Mouse (Mus musculus): Measurements from ENCODE around the gene Tecpr1.

Gene Tecpr1

GRCm38 (mm10) chr5:144223503-144223862 is at the start of gene Tecpr1:
Tecpr1 (minus strand) TSS chr5:144223615.
- in situ Hi-C loops (cut with MboI; ENCODE audit: low pct_unique_long_range_greater_than_20kb in 1 of 2, low sequenced_read_pairs in 2 of 2, unreplicated experiment in 1 of 2): no loop called here

GRCm38 (mm10) chr5:144271772-144272171 is 48.4 kb upstream of the Tecpr1 start:
- in situ Hi-C loops (cut with MboI; ENCODE audit: low pct_unique_long_range_greater_than_20kb in 1 of 2, low sequenced_read_pairs in 2 of 2, unreplicated experiment in 1 of 2): no loop called here

- in situ Hi-C loops (cut with MboI; ENCODE audit: low pct_unique_long_range_greater_than_20kb in 1 of 2, low sequenced_read_pairs in 2 of 2, unreplicated experiment in 1 of 2): no loop called here
Observed at GRCm38 (mm10) chr5:144271118-144271517, 47.7 kb upstream of the Tecpr1 start.

GRCm38 (mm10) chr5:144270420-144270819 is 47.0 kb upstream of the Tecpr1 start:
- in situ Hi-C loops (cut with MboI; ENCODE audit: low pct_unique_long_range_greater_than_20kb in 1 of 2, low sequenced_read_pairs in 2 of 2, unreplicated experiment in 1 of 2): no loop called here

GRCm38 (mm10) chr5:144269926-144270325 is 46.5 kb upstream of the Tecpr1 start:
- in situ Hi-C loops (cut with MboI; ENCODE audit: low pct_unique_long_range_greater_than_20kb in 1 of 2, low sequenced_read_pairs in 2 of 2, unreplicated experiment in 1 of 2): no loop called here

- in situ Hi-C loops (cut with MboI; ENCODE audit: low pct_unique_long_range_greater_than_20kb in 1 of 2, low sequenced_read_pairs in 2 of 2, unreplicated experiment in 1 of 2): no loop called here
Observed at GRCm38 (mm10) chr5:144267535-144268241, 44.3 kb upstream of the Tecpr1 start.

- in situ Hi-C loops (cut with MboI; ENCODE audit: low pct_unique_long_range_greater_than_20kb in 1 of 2, low sequenced_read_pairs in 2 of 2, unreplicated experiment in 1 of 2): no loop called here
Observed at GRCm38 (mm10) chr5:144263496-144263895, 40.1 kb upstream of the Tecpr1 start.

- in situ Hi-C loops (cut with MboI; ENCODE audit: low pct_unique_long_range_greater_than_20kb in 1 of 2, low sequenced_read_pairs in 2 of 2, unreplicated experiment in 1 of 2): no loop called here
Observed at GRCm38 (mm10) chr5:144263082-144263481, 39.7 kb upstream of the Tecpr1 start.

GRCm38 (mm10) chr5:144261829-144262228 is 38.4 kb upstream of the Tecpr1 start:
- in situ Hi-C loops (cut with MboI; ENCODE audit: low pct_unique_long_range_greater_than_20kb in 1 of 2, low sequenced_read_pairs in 2 of 2, unreplicated experiment in 1 of 2): no loop called here

- in situ Hi-C loops (cut with MboI; ENCODE audit: low pct_unique_long_range_greater_than_20kb in 1 of 2, low sequenced_read_pairs in 2 of 2, unreplicated experiment in 1 of 2): no loop called here
Observed at GRCm38 (mm10) chr5:144261309-144261708, 37.9 kb upstream of the Tecpr1 start.

GRCm38 (mm10) chr5:144260464-144260863 is 37.0 kb upstream of the Tecpr1 start:
- in situ Hi-C loops (cut with MboI; ENCODE audit: low pct_unique_long_range_greater_than_20kb in 1 of 2, low sequenced_read_pairs in 2 of 2, unreplicated experiment in 1 of 2): no loop called here

- in situ Hi-C loops (cut with MboI; ENCODE audit: low pct_unique_long_range_greater_than_20kb in 1 of 2, low sequenced_read_pairs in 2 of 2, unreplicated experiment in 1 of 2): no loop called here
Observed at GRCm38 (mm10) chr5:144259228-144259627, 35.8 kb upstream of the Tecpr1 start.

- in situ Hi-C loops (cut with MboI; ENCODE audit: low pct_unique_long_range_greater_than_20kb in 1 of 2, low sequenced_read_pairs in 2 of 2, unreplicated experiment in 1 of 2): no loop called here
Observed at GRCm38 (mm10) chr5:144258687-144259086, 35.3 kb upstream of the Tecpr1 start.

GRCm38 (mm10) chr5:144258131-144258611 is 34.8 kb upstream of the Tecpr1 start:
- in situ Hi-C loops (cut with MboI; ENCODE audit: low pct_unique_long_range_greater_than_20kb in 1 of 2, low sequenced_read_pairs in 2 of 2, unreplicated experiment in 1 of 2): no loop called here

GRCm38 (mm10) chr5:144257451-144258110 is 34.2 kb upstream of the Tecpr1 start:
- in situ Hi-C loops (cut with MboI; ENCODE audit: low pct_unique_long_range_greater_than_20kb in 1 of 2, low sequenced_read_pairs in 2 of 2, unreplicated experiment in 1 of 2): no loop called here

GRCm38 (mm10) chr5:144256888-144257287 is 33.5 kb upstream of the Tecpr1 start:
- in situ Hi-C loops (cut with MboI; ENCODE audit: low pct_unique_long_range_greater_than_20kb in 1 of 2, low sequenced_read_pairs in 2 of 2, unreplicated experiment in 1 of 2): no loop called here

- in situ Hi-C loops (cut with MboI; ENCODE audit: low pct_unique_long_range_greater_than_20kb in 1 of 2, low sequenced_read_pairs in 2 of 2, unreplicated experiment in 1 of 2): no loop called here
Observed at GRCm38 (mm10) chr5:144256541-144256870, 33.1 kb upstream of the Tecpr1 start.

- in situ Hi-C loops (cut with MboI; ENCODE audit: low pct_unique_long_range_greater_than_20kb in 1 of 2, low sequenced_read_pairs in 2 of 2, unreplicated experiment in 1 of 2): no loop called here
Observed at GRCm38 (mm10) chr5:144255632-144256540, 32.5 kb upstream of the Tecpr1 start.

Data from mouse embryonic stem cell (cell line).